Mouse (Mus musculus): ENCODE measurements around the gene Gm19935. TPM values are rescaled to one million over a fixed set of nuclear protein-coding genes. Genes with fewer than 3 reads are reported as not detected.

The Gm19935 gene
- polyA plus RNA-seq (2012; fragmentation: generic; extraction: Trizol) = not detected

GRCm38 (mm10) chr8:90817293-90817692 is at the start of gene Gm19935:
Gene Gm19935 (minus strand): TSS chr8:90817393.
- no peak within 1 kb of the TSS for H3K4me2 ChIP-seq (ENCODE audit: low read depth)
- no peak within 1 kb of the TSS for H3ac ChIP-seq (ENCODE audit: control insufficient read depth, insufficient read length)
- TF ChIP-seq REST (IDR thresholded peaks at IDR 0.05; ENCODE audit: insufficient read depth, insufficient read length) = no peak
- TF ChIP-seq USF1 (IDR thresholded peaks at IDR 0.05; ENCODE audit: low read depth) = no peak
- no peak for TF ChIP-seq MYOG (IDR thresholded peaks at IDR 0.05; ENCODE audit: control insufficient read depth in 1 of 3, insufficient read depth in 1 of 3, insufficient read length in 2 of 3, low read depth in 2 of 3)
- TF ChIP-seq MAX (IDR thresholded peaks at IDR 0.05; ENCODE audit: low read depth) = no peak
- TF ChIP-seq E2F4 (IDR thresholded peaks at IDR 0.05; ENCODE audit: insufficient read depth) = no peak
- TF ChIP-seq TCF3 (IDR thresholded peaks at IDR 0.05; ENCODE audit: insufficient read length, low read depth) = no peak
- TF ChIP-seq POLR2A (IDR thresholded peaks at IDR 0.05; ENCODE audit: insufficient read length, low read depth) = no peak
- no peak for TF ChIP-seq CEBPB (IDR thresholded peaks at IDR 0.05; ENCODE audit: insufficient read depth, poor library complexity, severe bottlenecking)
- no peak for TF ChIP-seq MYOD1 (IDR thresholded peaks at IDR 0.05; ENCODE audit: control insufficient read depth in 1 of 3, insufficient read length in 2 of 3, low read depth in 2 of 3)
- TF ChIP-seq TCF12 (IDR thresholded peaks at IDR 0.05; ENCODE audit: insufficient read depth, poor library complexity, severe bottlenecking) = no peak
- no peak for TF ChIP-seq POLR2AphosphoS2 (IDR thresholded peaks at IDR 0.05; ENCODE audit: insufficient read length, low read depth)
- no peak for TF ChIP-seq SRF (IDR thresholded peaks at IDR 0.05; ENCODE audit: control insufficient read depth, insufficient read length, low read depth)
- no peak within 1 kb of the TSS for H3K4me3 ChIP-seq
- no peaks in the 10 kb centered on the region for H3K27me3 ChIP-seq (ENCODE audit: control insufficient read depth, insufficient read depth, insufficient read length)
- no peaks in the 10 kb centered on the region for H3K36me3 ChIP-seq (ENCODE audit: control insufficient read depth, insufficient read depth)
- no peaks in the 10 kb centered on the region for H3K79me2 ChIP-seq (ENCODE audit: control insufficient read depth, insufficient read depth)

GRCm38 (mm10) chr8:90862038-90862437 is 44.8 kb upstream of the Gm19935 start:
- Histone ChIP-seq H3K4me3 (no peak overlapping the region), H3K27me3 (ENCODE audit: control insufficient read depth, insufficient read depth, insufficient read length) (no peaks in the 10 kb centered on the region), H3K79me2 (ENCODE audit: control insufficient read depth, insufficient read depth) (no peaks in the 10 kb centered on the region), H3ac (ENCODE audit: control insufficient read depth, insufficient read length) (no peak overlapping the region), H3K4me2 (ENCODE audit: low read depth) (no peak overlapping the region), H3K36me3 (ENCODE audit: control insufficient read depth, insufficient read depth) (no peaks in the 10 kb centered on the region)
- TF ChIP-seq POLR2AphosphoS2 (IDR thresholded peaks at IDR 0.05; ENCODE audit: insufficient read length, low read depth) = no peak
- no peak for TF ChIP-seq USF1 (IDR thresholded peaks at IDR 0.05; ENCODE audit: low read depth)
- no peak for TF ChIP-seq SRF (IDR thresholded peaks at IDR 0.05; ENCODE audit: control insufficient read depth, insufficient read length, low read depth)

- Histone ChIP-seq H3ac (ENCODE audit: control insufficient read depth, insufficient read length) (no peak overlapping the region), H3K4me2 (ENCODE audit: low read depth) (no peak overlapping the region), H3K79me2 (ENCODE audit: control insufficient read depth, insufficient read depth) (no peaks in the 10 kb centered on the region), H3K4me3 (no peak overlapping the region), H3K27me3 (ENCODE audit: control insufficient read depth, insufficient read depth, insufficient read length) (no peaks in the 10 kb centered on the region), H3K36me3 (ENCODE audit: control insufficient read depth, insufficient read depth) (no peaks in the 10 kb centered on the region)
- TF ChIP-seq POLR2AphosphoS2 (IDR thresholded peaks at IDR 0.05; ENCODE audit: insufficient read length, low read depth) (no peak), MAX (IDR thresholded peaks at IDR 0.05; ENCODE audit: low read depth) (no peak), MYOD1 (IDR thresholded peaks at IDR 0.05; ENCODE audit: control insufficient read depth in 1 of 3, insufficient read length in 2 of 3, low read depth in 2 of 3) (no peak)
Observed at GRCm38 (mm10) chr8:90861266-90861944, 44.2 kb upstream of the Gm19935 start.

GRCm38 (mm10) chr8:90858071-90858470 is 40.9 kb upstream of the Gm19935 start:
- Histone ChIP-seq H3K4me3 (no peak overlapping the region), H3ac (ENCODE audit: control insufficient read depth, insufficient read length) (no peak overlapping the region), H3K79me2 (ENCODE audit: control insufficient read depth, insufficient read depth) (no peaks in the 10 kb centered on the region), H3K27me3 (ENCODE audit: control insufficient read depth, insufficient read depth, insufficient read length) (no peaks in the 10 kb centered on the region), H3K4me2 (ENCODE audit: low read depth) (no peak overlapping the region), H3K36me3 (ENCODE audit: control insufficient read depth, insufficient read depth) (no peaks in the 10 kb centered on the region)
- TF ChIP-seq MYOG (IDR thresholded peaks at IDR 0.05; ENCODE audit: control insufficient read depth in 1 of 3, insufficient read depth in 1 of 3, insufficient read length in 2 of 3, low read depth in 2 of 3) (no peak), TCF3 (IDR thresholded peaks at IDR 0.05; ENCODE audit: insufficient read length, low read depth) (no peak), MYOD1 (IDR thresholded peaks at IDR 0.05; ENCODE audit: control insufficient read depth in 1 of 3, insufficient read length in 2 of 3, low read depth in 2 of 3) (no peak), REST (IDR thresholded peaks at IDR 0.05; ENCODE audit: insufficient read depth, insufficient read length) (no peak), USF1 (IDR thresholded peaks at IDR 0.05; ENCODE audit: low read depth) (no peak), POLR2AphosphoS2 (IDR thresholded peaks at IDR 0.05; ENCODE audit: insufficient read length, low read depth) (no peak), E2F4 (IDR thresholded peaks at IDR 0.05; ENCODE audit: insufficient read depth) (no peak)

GRCm38 (mm10) chr8:90856952-90857351 is 39.8 kb upstream of the Gm19935 start:
- H3K4me2 ChIP-seq (ENCODE audit: low read depth) = no peak overlapping the region
- no peaks in the 10 kb centered on the region for H3K36me3 ChIP-seq (ENCODE audit: control insufficient read depth, insufficient read depth)
- no peak overlapping the region for H3K4me3 ChIP-seq
- no peak overlapping the region for H3ac ChIP-seq (ENCODE audit: control insufficient read depth, insufficient read length)
- H3K27me3 ChIP-seq (ENCODE audit: control insufficient read depth, insufficient read depth, insufficient read length) = no peaks in the 10 kb centered on the region
- no peaks in the 10 kb centered on the region for H3K79me2 ChIP-seq (ENCODE audit: control insufficient read depth, insufficient read depth)
- no peak for TF ChIP-seq SRF (IDR thresholded peaks at IDR 0.05; ENCODE audit: control insufficient read depth, insufficient read length, low read depth)

- TF ChIP-seq MAX (IDR thresholded peaks at IDR 0.05; ENCODE audit: low read depth) (no peak), POLR2AphosphoS2 (IDR thresholded peaks at IDR 0.05; ENCODE audit: insufficient read length, low read depth) (no peak), POLR2A (IDR thresholded peaks at IDR 0.05; ENCODE audit: insufficient read length, low read depth) (no peak), TCF12 (IDR thresholded peaks at IDR 0.05; ENCODE audit: insufficient read depth, poor library complexity, severe bottlenecking) (no peak), MYOD1 (IDR thresholded peaks at IDR 0.05; ENCODE audit: control insufficient read depth in 1 of 3, insufficient read length in 2 of 3, low read depth in 2 of 3) (no peak), SRF (IDR thresholded peaks at IDR 0.05; ENCODE audit: control insufficient read depth, insufficient read length, low read depth) (no peak), E2F4 (IDR thresholded peaks at IDR 0.05; ENCODE audit: insufficient read depth) (no peak), REST (IDR thresholded peaks at IDR 0.05; ENCODE audit: insufficient read depth, insufficient read length) (no peak), MYOG (IDR thresholded peaks at IDR 0.05; ENCODE audit: control insufficient read depth in 1 of 3, insufficient read depth in 1 of 3, insufficient read length in 2 of 3, low read depth in 2 of 3) (no peak), TCF3 (IDR thresholded peaks at IDR 0.05; ENCODE audit: insufficient read length, low read depth) (no peak), CEBPB (IDR thresholded peaks at IDR 0.05; ENCODE audit: insufficient read depth, poor library complexity, severe bottlenecking) (no peak), USF1 (IDR thresholded peaks at IDR 0.05; ENCODE audit: low read depth) (no peak)
- no peaks in the 10 kb centered on the region for H3K79me2 ChIP-seq (ENCODE audit: control insufficient read depth, insufficient read depth)
- H3K4me3 ChIP-seq = no peak overlapping the region
- no peaks in the 10 kb centered on the region for H3K36me3 ChIP-seq (ENCODE audit: control insufficient read depth, insufficient read depth)
- no peak overlapping the region for H3K4me2 ChIP-seq (ENCODE audit: low read depth)
- no peak overlapping the region for H3ac ChIP-seq (ENCODE audit: control insufficient read depth, insufficient read length)
- no peaks in the 10 kb centered on the region for H3K27me3 ChIP-seq (ENCODE audit: control insufficient read depth, insufficient read depth, insufficient read length)
Observed at GRCm38 (mm10) chr8:90856171-90856570, 39.0 kb upstream of the Gm19935 start.

Data from myocyte (in vitro differentiated cells).